Mouse (Mus musculus): ENCODE results near the gene Trappc12. TPM values are rescaled to one million over a fixed set of nuclear protein-coding genes. Genes with fewer than 3 reads are reported as not detected.

The Trappc12 gene
- polyA plus RNA-seq, 1 experiment from 2014 or later, result 33.3 TPM

Small RNA genes lying within 50 kb of the gene (microRNA-seq; reads per million reads assigned to microRNA genes)
- gene Mir6937 (ENCODE audit: borderline number of aligned reads), result not detected

Other genes with a start within 250 kb of the Trappc12 start
- 0.20 and 0.21 TPM in 2 replicates for gene Dcdc2c, start 198.1 kb downstream of the Trappc12 start, polyA plus RNA-seq (2014; fragmentation: Nextera tagmentation; extraction: Ambion mirVana)
- gene Allc, start 167.9 kb downstream of the Trappc12 start, polyA plus RNA-seq (2014; fragmentation: Nextera tagmentation; extraction: Ambion mirVana), result not detected in 2 replicates
- 8.4 and 9.2 TPM in 2 replicates for gene Colec11, start 127.1 kb downstream of the Trappc12 start, polyA plus RNA-seq (2014; fragmentation: Nextera tagmentation; extraction: Ambion mirVana)
- gene Rps7, start 114.5 kb downstream of the Trappc12 start, polyA plus RNA-seq (2014; fragmentation: Nextera tagmentation; extraction: Ambion mirVana), result 591 and 599 TPM in 2 replicates
- gene Rnaseh1, start 100.9 kb downstream of the Trappc12 start, polyA plus RNA-seq (2014; fragmentation: Nextera tagmentation; extraction: Ambion mirVana), result 18.1 and 20.2 TPM in 2 replicates
- 44.7 and 46.2 TPM in 2 replicates for gene Adi1, start 75.2 kb downstream of the Trappc12 start, polyA plus RNA-seq (2014; fragmentation: Nextera tagmentation; extraction: Ambion mirVana)
- 26.0 and 27.5 TPM in 2 replicates for gene Eipr1, start 1.3 kb upstream of the Trappc12 start, polyA plus RNA-seq (2014; fragmentation: Nextera tagmentation; extraction: Ambion mirVana)

Measured in heart, embryonic 11.5 days (tissue).